In genomic region chr4:150030449-150031233, GRCm38 (mm10) we compare ENCODE assay signal across 8 mouse cellular contexts. TPM values are rescaled to one million over a fixed set of nuclear protein-coding genes. Genes with fewer than 3 reads are reported as not detected.
DNase-seq lines count a peak whose midpoint lies in the region; ATAC-seq and TF ChIP-seq lines count a peak whose summit lies in the region.

No protein-coding gene starts in this region.

- WGBS in heart, embryonic 14.5 days: 1% methylated on average over 28 of the region's 28 CpGs
- under 1% methylated on average over 28 of the region's 28 CpGs for WGBS in midbrain, postnatal 0 days

- no peak overlapping the region for H3K27ac ChIP-seq in heart, embryonic 14.5 days (replicated peaks in 1 of 2; ENCODE audit: control insufficient read depth in 1 of 2, insufficient read depth in 1 of 2, low read depth in 2 of 2, low read length in 2 of 2)
- no peak overlapping the region for H3K27ac ChIP-seq in midbrain, postnatal 0 days (ENCODE audit: low read depth, low read length)

- H3K27me3 ChIP-seq in heart, embryonic 14.5 days (ENCODE audit: control insufficient read depth, insufficient read depth, low read length): peaks cover 73% of the 10 kb centered on the region
- peaks cover 69% of the 10 kb centered on the region for H3K27me3 ChIP-seq in midbrain, postnatal 0 days (ENCODE audit: insufficient read depth, low read length)

- no peak for TF ChIP-seq CTCF in midbrain, postnatal 0 days (IDR thresholded peaks at IDR 0.05)

- peak overlapping the region; percentile 70 for H3K9ac ChIP-seq in heart, embryonic 14.5 days (ENCODE audit: low read length)
- H3K9ac ChIP-seq in midbrain, postnatal 0 days (replicated peaks; ENCODE audit: low read length, poor library complexity, severe bottlenecking): peak overlapping the region; percentile 48

- DNase-seq in adrenal gland, adult 2 months: peak; percentile 67
- no peak for DNase-seq in adrenal gland, postnatal 4 days (ENCODE audit: low spot score in 2 of 2)
- peak; percentile 31 for DNase-seq in 3T3-L1 (ENCODE audit: low read depth, low spot score)
- peak; percentile 63 for DNase-seq in cerebellum, adult 8-10 months
- DNase-seq in left cerebral cortex, postnatal 36 days (ENCODE audit: low spot score in 2 of 2): peak; percentile 65 to 67
- DNase-seq in midbrain, postnatal 0 days (ENCODE audit: low spot score): peak; percentile 54
- DNase-seq in Muller cell, postnatal 12 days (ENCODE audit: inconsistent ontology term): no peak

- intact Hi-C loops in left cerebral cortex, postnatal 36 days (cut with DNase I): loop anchor here (2.0 to 10.0 kb wide), 2 partner anchors 18 to 184 kb away; no protein-coding TSS in a partner anchor

- ATAC-seq in heart, embryonic 14.5 days (ENCODE audit: insufficient number of reproducible peaks, insufficient read depth, low FRiP score, low read depth): 0 out of 2 replicates have a peak, but pooled peaks have one; percentile 6
- no peak for ATAC-seq in midbrain, postnatal 0 days (ENCODE audit: low FRiP score)

- peak overlapping the region; percentile 98 for H3K4me2 ChIP-seq in heart, embryonic 14.5 days (ENCODE audit: low read length)
- peak overlapping the region; percentile 93 for H3K4me2 ChIP-seq in midbrain, postnatal 0 days (ENCODE audit: low read depth, low read length, poor library complexity, severe bottlenecking)

- peak overlapping the region; percentile 56 to 58 for H3K4me3 ChIP-seq in heart, embryonic 14.5 days (ENCODE audit: control insufficient read depth in 1 of 2, insufficient read depth in 1 of 2, low read depth in 1 of 2, low read length in 2 of 2)
- H3K4me3 ChIP-seq in midbrain, postnatal 0 days (ENCODE audit: low read depth, low read length): peak overlapping the region; percentile 45

- H3K36me3 ChIP-seq in heart, embryonic 14.5 days (ENCODE audit: control insufficient read depth, insufficient read depth, low read length): no peaks in the 10 kb centered on the region
- H3K36me3 ChIP-seq in midbrain, postnatal 0 days (ENCODE audit: insufficient read depth, low read length): no peaks in the 10 kb centered on the region

- peaks cover 18 to 31% of the 10 kb centered on the region in 2 experiments for H3K4me1 ChIP-seq in heart, embryonic 14.5 days (ENCODE audit: control insufficient read depth in 2 of 2, insufficient read depth in 2 of 2, low read length in 2 of 2)
- peaks cover 13% of the 10 kb centered on the region for H3K4me1 ChIP-seq in midbrain, postnatal 0 days (ENCODE audit: insufficient read depth, low read length)

- no peaks in the 10 kb centered on the region for H3K9me3 ChIP-seq in heart, embryonic 14.5 days (ENCODE audit: control insufficient read depth, low read length)
- no peaks in the 10 kb centered on the region for H3K9me3 ChIP-seq in midbrain, postnatal 0 days (ENCODE audit: low read length)

RNA-seq across cellular contexts. Expression of gene H6pd, which starts 21.8 kb away (rescaled TPM):
- 100 to 1,000 TPM; 120 to 197 TPM for total RNA-seq in adrenal gland, adult 2 months (2021)
- 146 and 154 TPM in 2 replicates for polyA plus RNA-seq in adrenal gland, adult 2 months (2012; rRNA removed)
- total RNA-seq in adrenal gland, postnatal 4 days (2021): 100 to 1,000 TPM; 108 to 120 TPM
- 8.6 and 8.9 TPM in 2 replicates for polyA plus RNA-seq in heart, embryonic 14.5 days (2014; fragmentation: Nextera tagmentation; extraction: Ambion mirVana)
- total RNA-seq in left cerebral cortex, postnatal 36 days (2021): 10 to 100 TPM; 12.5 to 14.3 TPM
- 12.6 and 13.6 TPM in 2 replicates for total RNA-seq in midbrain, postnatal 0 days (2014; rRNA removed)
- polyA plus RNA-seq in midbrain, postnatal 0 days (2015; fragmentation: Nextera tagmentation; extraction: Ambion mirVana): 3.2 and 3.7 TPM in 2 replicates

RNA-seq across cellular contexts. Expression of gene Gpr157, which starts 56.5 kb away (rescaled TPM):
- 1 to 10 TPM; 1.0 to 2.0 TPM for total RNA-seq in adrenal gland, adult 2 months (2021)
- 1.9 and 2.2 TPM in 2 replicates for polyA plus RNA-seq in adrenal gland, adult 2 months (2012; rRNA removed)
- total RNA-seq in adrenal gland, postnatal 4 days (2021): 1 to 10 TPM; 3.1 to 3.8 TPM
- 2.2 TPM in 2 replicates for polyA plus RNA-seq in heart, embryonic 14.5 days (2014; fragmentation: Nextera tagmentation; extraction: Ambion mirVana)
- total RNA-seq in left cerebral cortex, postnatal 36 days (2021): 1 to 10 TPM; 1.5 to 1.6 TPM
- 4.4 TPM in 2 replicates for total RNA-seq in midbrain, postnatal 0 days (2014; rRNA removed)
- 0.47 and 0.49 TPM in 2 replicates for polyA plus RNA-seq in midbrain, postnatal 0 days (2015; fragmentation: Nextera tagmentation; extraction: Ambion mirVana)

Comparison
In these comparisons a context has a peak if more than half of its experiments do, and no peak if none do; other contexts are left out.
1. DNase-seq: peak in adrenal gland, adult 2 months (single experiment), 3T3-L1 (single experiment), cerebellum, adult 8-10 months (single experiment), left cerebral cortex, postnatal 36 days (2 of 2) and midbrain, postnatal 0 days (single experiment); none in adrenal gland, postnatal 4 days (0 of 2) and Muller cell, postnatal 12 days (single experiment).